Mouse (Mus musculus) telencephalon, adult 2 months (tissue): ENCODE data around the gene Ccl5.
"Not testable (repeated sequence)": the region's sequence is repeated elsewhere in the genome, so short reads cannot be mapped to it uniquely, and the experiment has no call there.

ENCODE experiments used
- DNase-seq: peaks from one replicate; pipeline ENCODE4 v3.0.0-alpha.2; 2011; ENCODE audit warnings: low read depth, low spot score

The Ccl5 gene

GRCm38 (mm10) chr11:83530360-83530759 is at the start of gene Ccl5:
TSS of gene Ccl5 (minus strand) at chr11:83530518.
- DNase-seq: no peak

GRCm38 (mm10) chr11:83578999-83579398 is 48.7 kb upstream of the Ccl5 start:
- no peak for DNase-seq

- no peak for DNase-seq
Measured at GRCm38 (mm10) chr11:83578186-83578760, 48.0 kb upstream of the Ccl5 start, which contains the start of gene Ccl9. TSS of gene Ccl9 (minus strand) at chr11:83578636.

- DNase-seq: no peak
Measured at GRCm38 (mm10) chr11:83576927-83577555, 46.7 kb upstream of the Ccl5 start.

GRCm38 (mm10) chr11:83572834-83573233 is 42.5 kb upstream of the Ccl5 start:
- DNase-seq: no peak

- no peak for DNase-seq
Measured at GRCm38 (mm10) chr11:83572223-83572622, 41.9 kb upstream of the Ccl5 start.

- DNase-seq: no peak
Measured at GRCm38 (mm10) chr11:83570189-83570588, 39.9 kb upstream of the Ccl5 start.

- no peak for DNase-seq
Measured at GRCm38 (mm10) chr11:83569249-83569648, 38.9 kb upstream of the Ccl5 start.

GRCm38 (mm10) chr11:83568786-83569185 is 38.5 kb upstream of the Ccl5 start:
- no peak for DNase-seq

- DNase-seq: no peak
Measured at GRCm38 (mm10) chr11:83568061-83568460, 37.7 kb upstream of the Ccl5 start.

- DNase-seq: no peak
Measured at GRCm38 (mm10) chr11:83567311-83567710, 37.0 kb upstream of the Ccl5 start.

- DNase-seq: no peak
Measured at GRCm38 (mm10) chr11:83566617-83567016, 36.3 kb upstream of the Ccl5 start.

- DNase-seq: no peak
Measured at GRCm38 (mm10) chr11:83563754-83564153, 33.4 kb upstream of the Ccl5 start.

GRCm38 (mm10) chr11:83562311-83562887 is 32.1 kb upstream of the Ccl5 start:
- no peak for DNase-seq

- DNase-seq: no peak
Measured at GRCm38 (mm10) chr11:83560405-83560804, 30.1 kb upstream of the Ccl5 start.

GRCm38 (mm10) chr11:83557074-83557473 is 26.8 kb upstream of the Ccl5 start:
- DNase-seq: no peak

- DNase-seq: peak; percentile 82
Measured at GRCm38 (mm10) chr11:83556085-83556781, 25.9 kb upstream of the Ccl5 start.

GRCm38 (mm10) chr11:83551668-83552067 is 21.4 kb upstream of the Ccl5 start:
- DNase-seq: no peak

GRCm38 (mm10) chr11:83551037-83551436 is 20.7 kb upstream of the Ccl5 start:
- not testable (repeated sequence) for DNase-seq

GRCm38 (mm10) chr11:83550186-83550632 is 19.9 kb upstream of the Ccl5 start:
- no peak for DNase-seq

- DNase-seq: no peak
Measured at GRCm38 (mm10) chr11:83544214-83544613, 13.9 kb upstream of the Ccl5 start.

- DNase-seq: no peak
Measured at GRCm38 (mm10) chr11:83541415-83541814, 11.1 kb upstream of the Ccl5 start.
